Mouse (Mus musculus) right cerebral cortex, postnatal 4 days (tissue): Measurements from ENCODE around the gene Ang6.
"Not testable (repeated sequence)": the region's sequence is repeated elsewhere in the genome, so short reads cannot be mapped to it uniquely, and the experiment has no call there.

Source experiments
- DNase-seq: peaks from one replicate; pipeline ENCODE4 v3.0.0-alpha.2; 2022

The Ang6 gene

GRCm38 (mm10) chr14:44002169-44002568, at the start of gene Ang6:
Gene Ang6, minus strand, starts transcription at chr14:44002269.
- DNase-seq = no peak

DNA sequence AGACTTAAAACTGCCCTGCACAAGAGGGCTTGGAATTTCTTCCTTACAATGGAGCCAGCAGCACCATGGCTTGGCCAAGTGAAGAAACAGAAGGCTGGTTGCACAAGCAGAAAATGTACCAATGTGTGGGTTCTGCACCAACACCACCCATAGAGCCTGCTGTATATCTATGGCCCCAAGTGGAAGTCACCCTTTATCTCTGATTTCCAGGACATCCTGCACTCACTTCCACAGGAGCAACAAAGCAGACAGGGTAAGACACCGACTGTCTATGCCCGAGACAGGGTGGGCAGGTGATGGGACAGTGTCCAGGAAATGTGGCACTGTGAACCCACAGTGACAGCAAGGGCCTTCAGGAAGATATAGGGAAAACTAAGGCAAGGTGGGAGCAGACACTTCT, 44.5 kb upstream of the Ang6 start:
- DNase-seq = not testable (repeated sequence)

GRCm38 (mm10) chr14:44031828-44032227, 29.8 kb upstream of the Ang6 start:
- not testable (repeated sequence) for DNase-seq

- DNase-seq = not testable (repeated sequence)
These were observed 7.6 kb upstream of the Ang6 start for GRCm38 (mm10) chr14:44009686-44010085.

GRCm38 (mm10) chr14:44008021-44008420, 6.0 kb upstream of the Ang6 start:
- DNase-seq = not testable (repeated sequence)

- no peak for DNase-seq
These were observed 469 bp downstream of the Ang6 start for GRCm38 (mm10) chr14:44001600-44001999.

GRCm38 (mm10) chr14:43998455-43999000, 3.5 kb downstream of the Ang6 start:
- not testable (repeated sequence) for DNase-seq

DNA sequence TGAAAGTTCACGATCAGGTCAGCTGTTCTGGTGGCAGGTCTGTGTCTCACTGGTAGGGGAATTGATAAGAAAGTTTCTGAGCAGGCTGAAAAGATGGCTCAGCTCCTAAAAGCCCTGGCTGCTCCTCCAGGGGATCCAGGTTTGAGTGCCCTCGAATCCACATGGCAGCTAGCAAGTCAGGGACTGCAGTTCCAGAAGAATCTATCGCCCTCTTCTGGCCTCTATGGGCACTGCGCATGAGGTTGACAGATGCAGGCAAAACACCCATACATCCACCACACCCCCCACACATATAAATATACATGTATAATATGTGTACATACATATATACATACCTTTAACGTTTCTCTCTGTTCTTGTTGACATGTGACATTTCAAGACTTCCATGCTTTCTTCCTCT, 14.7 kb downstream of the Ang6 start:
- DNase-seq = peak; percentile 75

DNA sequence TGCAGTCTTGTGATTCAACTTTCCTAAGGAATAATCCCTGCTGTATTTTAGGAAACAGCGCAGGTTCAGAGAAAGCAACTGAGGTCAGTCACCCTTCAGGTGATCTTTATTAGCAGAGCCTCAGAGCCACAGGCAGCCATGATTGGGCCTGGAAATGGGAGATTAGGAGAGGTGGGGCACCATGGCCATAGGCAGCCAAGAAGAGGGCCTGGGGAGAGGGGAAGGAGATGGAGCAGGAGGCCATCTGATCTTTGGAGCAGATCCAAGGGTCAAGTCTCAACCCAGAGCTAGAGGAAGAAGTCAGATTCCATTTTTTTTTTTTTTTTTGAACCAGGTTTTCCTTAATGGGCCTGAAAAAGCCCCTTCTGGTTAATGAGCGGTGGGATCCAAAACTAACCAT, 15.9 kb downstream of the Ang6 start:
- no peak for DNase-seq

- peak; percentile 59 for DNase-seq
These were observed 18.2 kb downstream of the Ang6 start for GRCm38 (mm10) chr14:43983897-43984296.

DNA sequence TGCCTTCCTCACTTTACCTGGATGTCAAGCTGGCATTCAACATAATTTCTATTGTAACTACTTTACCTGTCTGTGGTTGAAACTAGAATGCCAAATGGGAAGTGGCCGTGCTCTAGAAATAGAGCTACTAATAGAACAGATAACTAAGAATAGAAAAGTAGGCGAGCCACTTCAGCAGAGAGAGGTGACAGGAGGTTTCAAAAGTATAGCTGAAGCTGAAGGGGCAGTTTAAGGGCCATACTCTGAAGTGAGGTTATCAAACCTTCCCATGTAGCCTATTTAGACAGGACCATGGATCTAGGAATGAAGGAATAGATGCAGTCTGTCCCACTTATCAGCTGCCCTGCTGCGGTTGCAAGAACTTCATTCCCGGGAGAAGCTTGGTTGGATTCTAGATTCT, 18.6 kb downstream of the Ang6 start:
- DNase-seq = no peak

DNA sequence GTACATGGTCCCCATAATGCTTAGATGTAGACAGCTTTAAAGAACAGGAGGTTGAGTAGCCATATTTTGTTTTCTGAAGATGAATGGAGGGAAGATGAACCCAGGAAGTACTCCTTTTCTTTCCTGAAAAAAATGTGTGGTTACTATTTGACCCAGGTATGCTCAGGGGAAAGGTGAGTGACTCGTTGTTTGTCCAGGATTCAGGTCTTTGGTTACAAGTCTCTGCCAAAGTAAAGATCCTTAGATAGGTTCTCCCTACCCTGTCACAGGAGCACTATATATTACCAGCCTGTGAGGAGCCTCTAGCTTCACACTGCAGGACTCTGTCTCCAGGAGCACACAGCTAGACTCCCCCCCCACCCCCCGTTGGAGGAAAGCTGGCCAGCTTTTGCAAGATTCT, 45.3 kb downstream of the Ang6 start, which contains the start of gene Ang5:
TSS of gene Ang5 (plus strand) at position 301 of the 400 bp plus-strand sequence.
- not testable (repeated sequence) for DNase-seq

- not testable (repeated sequence) for DNase-seq
These were observed 47.0 kb downstream of the Ang6 start for GRCm38 (mm10) chr14:43955074-43955473.

DNA sequence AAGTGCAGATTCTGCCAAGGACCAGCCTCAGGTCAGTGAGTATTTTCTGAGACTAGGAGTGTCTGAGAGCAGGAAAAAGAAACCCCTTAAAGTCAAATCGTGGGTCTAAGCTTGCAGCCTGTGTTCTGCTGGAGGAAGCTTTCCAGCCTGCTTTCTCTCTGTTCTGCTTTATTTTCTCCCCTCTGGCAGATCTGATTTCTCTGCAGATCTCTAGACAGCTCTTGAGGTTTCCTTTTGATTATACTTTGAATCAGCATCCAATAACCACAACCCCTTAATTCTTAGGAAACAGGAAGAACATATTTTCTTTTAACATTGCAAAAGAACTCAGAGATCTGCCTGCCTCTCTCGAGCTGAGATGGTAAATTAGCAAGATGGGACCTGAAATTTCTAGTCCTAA, 48.7 kb downstream of the Ang6 start:
- not testable (repeated sequence) for DNase-seq
